Mouse (Mus musculus) megakaryocyte, embryonic 14.5 days (primary cell): ENCODE results near the gene Bag1. TPM values are rescaled to one million over a fixed set of nuclear protein-coding genes. Genes with fewer than 3 reads are reported as not detected.

Source experiments
- H3K27me3 ChIP-seq: replicated peaks from 2 replicates; pipeline ENCODE3; 2012; ENCODE audit warnings: inconsistent platforms
- H3K36me3 ChIP-seq: replicated peaks from 2 replicates; pipeline ENCODE3; 2012; ENCODE audit warnings: low read length, inconsistent platforms, mixed read lengths
- H3K4me1 ChIP-seq: 2 replicates; pipeline ENCODE4 v1.6.1; 2012; ENCODE audit warnings: inconsistent platforms
- H3K4me3 ChIP-seq: replicated peaks from 2 replicates; pipeline ENCODE3; 2012; ENCODE audit warnings: moderate library complexity, mild to moderate bottlenecking, inconsistent platforms
- H3K9me3 ChIP-seq: 2 replicates; pipeline ENCODE4 v1.6.1; 2012; ENCODE audit warnings: inconsistent platforms
- FLI1 ChIP-seq: IDR thresholded peaks from 2 replicates; pipeline ENCODE4 v1.6.1; 2012; ENCODE audit warnings: low read length, inconsistent platforms, mixed read lengths
- GATA1 ChIP-seq: IDR thresholded peaks from 3 replicates; pipeline ENCODE4 v1.6.1; 2012; ENCODE audit warnings: mixed read lengths, low read length, inconsistent platforms, borderline replicate concordance
- polyA plus RNA-seq: library from polyadenylated mRNA; stranded (reverse); fragments of >175 nt; gene quantifications from 2 replicates; pipeline ENCODE4 v1.2.3, GENCODE M21; 2012; ENCODE audit warnings: low replicate concordance; ENCODE audit not compliant: insufficient read depth

The Bag1 gene
- polyA plus RNA-seq, 1 experiment: 409 TPM

GRCm38 (mm10) chr4:40891206-40891605 lies 56.9 kb downstream of the Bag1 start:
- no peak for TF ChIP-seq GATA1
- TF ChIP-seq FLI1: no peak
- no peaks in the 10 kb centered on the region for H3K36me3 ChIP-seq
- H3K4me3 ChIP-seq: no peak overlapping the region
- H3K4me1 ChIP-seq: peaks cover 45% of the 10 kb centered on the region
- peaks cover 14% of the 10 kb centered on the region; the same call in 1 of the 2 replicates for H3K9me3 ChIP-seq
- no peaks in the 10 kb centered on the region for H3K27me3 ChIP-seq

DNA sequence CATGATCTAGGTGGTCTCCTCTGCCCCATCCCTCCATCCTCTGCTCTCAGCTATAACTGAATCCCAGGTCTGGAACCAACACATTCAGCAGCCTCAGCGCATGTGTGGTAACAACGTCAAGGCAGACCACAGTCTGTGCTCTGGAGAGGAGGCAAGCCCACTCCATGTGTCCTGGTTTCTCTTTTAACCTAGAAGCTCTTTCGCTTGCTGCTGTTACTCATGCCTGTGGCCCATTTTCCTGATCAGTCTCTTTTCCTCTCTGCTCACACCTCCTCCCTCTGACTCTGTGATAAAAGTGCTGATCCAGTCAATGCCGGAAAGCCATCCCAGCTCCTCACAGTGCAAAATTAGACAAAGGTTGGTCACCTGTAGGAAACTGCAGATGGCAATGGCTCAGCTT lies 58.1 kb downstream of the Bag1 start:
- TF ChIP-seq GATA1 (no peak), FLI1 (no peak)
- Histone ChIP-seq H3K36me3 (no peaks in the 10 kb centered on the region), H3K4me3 (peak overlapping the region; percentile 51), H3K9me3 (peaks cover 7% of the 10 kb centered on the region; the same call in 1 of the 2 replicates), H3K27me3 (no peaks in the 10 kb centered on the region), H3K4me1 (peaks cover 57% of the 10 kb centered on the region)

DNA sequence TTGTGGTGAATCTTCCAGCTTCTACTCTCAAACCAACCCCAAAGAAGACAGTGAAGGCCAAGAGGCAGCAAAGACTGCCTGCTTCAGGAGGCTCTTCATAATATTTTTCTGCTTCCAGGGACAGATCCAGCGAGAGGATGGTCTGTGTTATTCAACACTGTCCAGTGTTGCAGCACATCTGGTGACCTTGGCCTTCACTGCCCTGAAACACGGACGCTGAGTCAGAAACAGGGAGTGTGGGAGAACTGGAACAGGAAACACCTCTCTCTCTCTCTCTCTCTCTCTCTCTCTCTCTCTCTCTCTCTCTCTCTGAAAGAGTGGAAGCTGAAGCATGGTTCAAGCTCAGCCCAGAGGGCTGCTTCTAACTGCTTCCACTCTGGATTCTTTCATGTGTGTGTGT lies 58.8 kb downstream of the Bag1 start:
- H3K27me3 ChIP-seq: no peaks in the 10 kb centered on the region
- H3K4me1 ChIP-seq: peaks cover 60% of the 10 kb centered on the region
- no peaks in the 10 kb centered on the region for H3K36me3 ChIP-seq
- no peak for TF ChIP-seq FLI1
- no peak for TF ChIP-seq GATA1
- H3K9me3 ChIP-seq: peaks cover 6% of the 10 kb centered on the region; the same call in 1 of the 2 replicates
- H3K4me3 ChIP-seq: peak overlapping the region; percentile 35

DNA sequence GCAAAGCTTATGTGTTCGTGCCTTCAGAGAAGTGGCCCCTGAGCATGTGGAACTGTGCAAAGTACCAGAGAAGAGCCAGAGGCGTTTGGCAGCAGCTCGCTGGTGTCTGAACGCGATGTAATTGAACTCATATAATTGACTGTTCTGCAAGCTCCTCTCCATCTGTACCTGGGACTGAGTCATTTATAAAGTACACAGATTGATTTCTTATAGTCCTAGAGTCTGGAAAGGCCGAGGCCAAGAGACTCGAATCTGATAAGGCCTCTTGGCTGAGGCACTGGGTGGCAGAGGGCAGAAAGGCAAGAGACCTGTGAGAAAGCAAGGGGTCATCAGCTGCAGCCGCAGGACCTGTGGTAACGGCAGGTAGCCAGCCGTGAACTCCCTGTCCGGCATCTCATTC lies 59.3 kb downstream of the Bag1 start:
- Histone ChIP-seq H3K4me3 (peak overlapping the region; percentile 35), H3K4me1 (peaks cover 63% of the 10 kb centered on the region), H3K9me3 (peaks cover 6% of the 10 kb centered on the region; the same call in 1 of the 2 replicates), H3K27me3 (no peaks in the 10 kb centered on the region), H3K36me3 (no peaks in the 10 kb centered on the region)
- TF ChIP-seq GATA1: no peak
- TF ChIP-seq FLI1: no peak

Other genes starting within 250 kb of the Bag1 start
- 7.4 TPM in 1 of 2 replicates, not detected in the other for gene Aptx, start 245.1 kb downstream of the Bag1 start, polyA plus RNA-seq
- 0.81 and 43.5 TPM in 2 replicates for gene Dnaja1, start 226.1 kb downstream of the Bag1 start, polyA plus RNA-seq
- 8.3 TPM in 1 of 2 replicates, not detected in the other for gene Smu1, start 190.4 kb downstream of the Bag1 start, polyA plus RNA-seq
- gene B4galt1, start 94.3 kb downstream of the Bag1 start, polyA plus RNA-seq: 43.8 and 101 TPM in 2 replicates
- not detected in 2 replicates for gene Spink4, start 28.2 kb downstream of the Bag1 start, polyA plus RNA-seq
- 6.2 TPM in 1 of 2 replicates, not detected in the other for gene Chmp5, start 113 bp upstream of the Bag1 start, polyA plus RNA-seq
- gene Nfx1, start 22.6 kb upstream of the Bag1 start, polyA plus RNA-seq: 1.2 and 4.1 TPM in 2 replicates
- not detected in 2 replicates for gene Aqp7, start 99.8 kb upstream of the Bag1 start, polyA plus RNA-seq
- gene Aqp3, start 149.9 kb upstream of the Bag1 start, polyA plus RNA-seq: not detected in 2 replicates
- gene Nol6, start 176.2 kb upstream of the Bag1 start, polyA plus RNA-seq: 22.2 and 35.2 TPM in 2 replicates
- gene Ube2r2, start 187.4 kb upstream of the Bag1 start, polyA plus RNA-seq: 25.8 and 32.8 TPM in 2 replicates